Mouse (Mus musculus): ENCODE results near the gene Slc25a12. TPM values are rescaled to one million over a fixed set of nuclear protein-coding genes. Genes with fewer than 3 reads are reported as not detected.
A peak's percentile ranks its signal among the peaks of the same experiment; 100 is the strongest.

Gene Slc25a12
- total and polyA plus RNA-seq, 2 experiments from 2014 or later: 120 to 142 TPM

DNA sequence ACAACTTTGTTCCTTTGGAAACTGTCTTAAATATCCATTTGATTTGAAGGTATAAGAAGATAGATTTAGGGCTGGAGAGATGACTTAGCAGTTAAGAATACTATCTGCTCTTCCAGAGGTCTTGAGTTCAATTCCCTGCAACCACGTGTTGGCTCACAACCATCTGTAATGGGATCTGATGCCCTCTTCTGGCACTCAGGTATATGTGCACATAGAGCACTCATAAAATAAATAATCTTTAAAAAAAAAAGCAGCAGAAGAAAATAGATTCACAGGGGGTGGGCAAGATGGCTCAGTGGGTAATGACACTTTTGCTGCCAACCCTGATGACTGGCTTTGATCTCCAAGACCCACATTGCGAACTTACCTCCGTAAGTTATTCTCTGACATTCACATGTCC is 125.4 kb downstream of the Slc25a12 start:
- ATAC-seq (ENCODE audit: low FRiP score) (no peak), DNase-seq (ENCODE audit: low spot score) (no peak)
- Histone ChIP-seq H3K27me3 (ENCODE audit: insufficient read depth, low read length) (no peaks in the 10 kb centered on the region), H3K9me3 (ENCODE audit: low read length) (no peaks in the 10 kb centered on the region), H3K4me2 (ENCODE audit: low read depth, low read length, poor library complexity, severe bottlenecking) (no peak overlapping the region), H3K4me3 (ENCODE audit: low read depth, low read length) (no peak overlapping the region), H3K4me1 (ENCODE audit: insufficient read depth, low read length) (no peaks in the 10 kb centered on the region), H3K36me3 (ENCODE audit: insufficient read depth, low read length) (no peaks in the 10 kb centered on the region; the same call in none of the 2 replicates), H3K9ac (replicated peaks; ENCODE audit: low read length, poor library complexity, severe bottlenecking) (no peak overlapping the region), H3K27ac (ENCODE audit: low read depth, low read length) (no peak overlapping the region)
- WGBS: 86% methylated on average over 3 of the region's 3 CpGs
- peak; percentile 45 for TF ChIP-seq CTCF (IDR thresholded peaks at IDR 0.05)

DNA sequence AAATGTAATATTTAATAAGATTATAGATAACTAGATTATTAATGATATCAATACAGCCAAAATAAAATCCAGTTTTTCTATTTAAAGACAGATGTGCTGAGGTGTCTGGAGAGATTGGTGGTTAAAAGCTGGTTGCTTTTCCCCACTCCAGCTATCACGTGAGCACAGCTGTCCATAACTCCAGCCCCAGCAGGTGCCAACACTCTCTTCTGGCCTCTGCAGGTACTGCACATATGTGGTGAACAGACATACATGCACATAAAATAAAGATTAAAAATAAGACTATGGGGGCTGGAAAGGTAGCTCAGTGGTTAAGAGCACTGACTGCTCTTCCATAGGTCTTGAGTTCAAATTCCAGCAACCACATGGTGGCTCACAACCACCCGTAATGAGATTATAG is 126.0 kb downstream of the Slc25a12 start:
- DNase-seq (ENCODE audit: low spot score) (no peak), ATAC-seq (ENCODE audit: low FRiP score) (no peak)
- Histone ChIP-seq H3K36me3 (ENCODE audit: insufficient read depth, low read length) (no peaks in the 10 kb centered on the region; the same call in none of the 2 replicates), H3K27ac (ENCODE audit: low read depth, low read length) (no peak overlapping the region), H3K9me3 (ENCODE audit: low read length) (no peaks in the 10 kb centered on the region), H3K27me3 (ENCODE audit: insufficient read depth, low read length) (no peaks in the 10 kb centered on the region), H3K9ac (replicated peaks; ENCODE audit: low read length, poor library complexity, severe bottlenecking) (no peak overlapping the region), H3K4me1 (ENCODE audit: insufficient read depth, low read length) (no peaks in the 10 kb centered on the region), H3K4me2 (ENCODE audit: low read depth, low read length, poor library complexity, severe bottlenecking) (no peak overlapping the region), H3K4me3 (ENCODE audit: low read depth, low read length) (no peak overlapping the region)
- WGBS: 90% methylated on average over 2 of the region's 2 CpGs
- no peak for TF ChIP-seq CTCF (IDR thresholded peaks at IDR 0.05)

DNA sequence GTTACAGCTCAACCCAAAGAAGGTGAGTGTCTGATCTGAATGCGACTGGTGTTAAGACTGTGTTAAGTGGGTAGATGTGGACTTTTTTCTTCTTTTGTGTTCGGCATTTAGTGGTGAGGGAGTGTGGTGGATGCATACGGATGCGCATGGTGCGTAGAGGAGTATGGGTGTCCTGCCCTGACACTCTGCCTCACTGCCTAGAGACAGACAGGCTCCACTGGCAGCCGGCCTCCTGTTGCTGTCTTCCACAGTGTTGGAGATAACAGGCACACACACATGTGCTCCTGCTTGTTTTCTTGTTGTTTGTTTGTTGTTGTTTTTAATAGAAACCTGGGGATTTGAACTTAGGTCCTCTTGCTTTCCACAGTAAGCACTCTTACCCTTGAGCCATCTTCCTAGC is 131.5 kb downstream of the Slc25a12 start:
- Histone ChIP-seq H3K9me3 (ENCODE audit: low read length) (no peaks in the 10 kb centered on the region), H3K9ac (replicated peaks; ENCODE audit: low read length, poor library complexity, severe bottlenecking) (no peak overlapping the region), H3K27ac (ENCODE audit: low read depth, low read length) (no peak overlapping the region), H3K36me3 (ENCODE audit: insufficient read depth, low read length) (peaks cover 6% of the 10 kb centered on the region), H3K4me1 (ENCODE audit: insufficient read depth, low read length) (no peaks in the 10 kb centered on the region), H3K4me3 (ENCODE audit: low read depth, low read length) (no peak overlapping the region), H3K27me3 (ENCODE audit: insufficient read depth, low read length) (no peaks in the 10 kb centered on the region), H3K4me2 (ENCODE audit: low read depth, low read length, poor library complexity, severe bottlenecking) (no peak overlapping the region)
- ATAC-seq (ENCODE audit: low FRiP score) (no peak), DNase-seq (ENCODE audit: low spot score) (no peak)
- no peak for TF ChIP-seq CTCF (IDR thresholded peaks at IDR 0.05)
- 94% methylated on average over 6 of the region's 6 CpGs for WGBS

DNA sequence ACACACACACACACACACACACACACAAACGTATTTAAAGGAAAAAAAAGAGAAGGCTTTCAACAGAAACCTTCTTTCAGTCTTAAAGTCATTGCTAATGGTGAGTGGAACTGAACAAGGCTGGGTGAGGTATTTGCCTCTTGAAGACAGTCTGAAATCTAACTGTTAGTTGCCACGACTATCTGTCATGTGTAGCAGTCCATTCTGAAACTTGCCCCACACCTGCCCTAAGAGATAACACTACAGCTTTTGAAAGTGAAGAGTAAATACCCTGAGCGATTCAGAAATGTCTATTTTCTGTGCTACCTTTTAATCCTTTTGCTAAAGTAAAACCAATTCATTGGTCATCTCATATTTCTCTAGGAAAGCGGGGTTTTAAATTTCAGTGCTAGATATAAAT is 132.1 kb downstream of the Slc25a12 start:
- H3K4me2 ChIP-seq (ENCODE audit: low read depth, low read length, poor library complexity, severe bottlenecking): no peak overlapping the region
- TF ChIP-seq CTCF (IDR thresholded peaks at IDR 0.05): no peak
- H3K9ac ChIP-seq (replicated peaks; ENCODE audit: low read length, poor library complexity, severe bottlenecking): no peak overlapping the region
- DNase-seq (ENCODE audit: low spot score) (no peak), ATAC-seq (ENCODE audit: low FRiP score) (no peak)
- H3K36me3 ChIP-seq (ENCODE audit: insufficient read depth, low read length): peaks cover 6% of the 10 kb centered on the region
- no peaks in the 10 kb centered on the region for H3K27me3 ChIP-seq (ENCODE audit: insufficient read depth, low read length)
- H3K4me3 ChIP-seq (ENCODE audit: low read depth, low read length): no peak overlapping the region
- 95% methylated on average over 4 of the region's 4 CpGs for WGBS
- H3K27ac ChIP-seq (ENCODE audit: low read depth, low read length): no peak overlapping the region
- no peaks in the 10 kb centered on the region for H3K4me1 ChIP-seq (ENCODE audit: insufficient read depth, low read length)
- H3K9me3 ChIP-seq (ENCODE audit: low read length): no peaks in the 10 kb centered on the region

DNA sequence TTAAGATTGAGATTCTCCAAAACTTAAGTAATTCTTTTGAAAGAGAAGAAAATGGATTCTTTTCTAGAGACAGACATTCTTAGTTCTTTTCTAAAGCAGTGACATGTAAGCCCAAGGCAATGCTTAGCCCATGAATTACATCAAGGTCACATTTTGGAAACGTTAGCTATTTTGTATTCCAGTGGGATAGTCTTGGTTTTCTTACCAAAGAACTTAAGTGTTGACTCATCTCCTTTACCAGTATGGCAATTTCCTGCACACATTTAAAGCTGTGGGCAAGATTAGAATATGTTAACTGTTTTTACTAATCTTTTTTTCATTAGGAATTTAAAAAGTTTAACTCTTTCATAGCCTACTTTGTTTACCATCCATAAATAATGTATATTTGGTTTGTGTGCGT is 134.6 kb downstream of the Slc25a12 start:
- TF ChIP-seq CTCF (IDR thresholded peaks at IDR 0.05): no peak
- Histone ChIP-seq H3K27me3 (ENCODE audit: insufficient read depth, low read length) (no peaks in the 10 kb centered on the region), H3K27ac (ENCODE audit: low read depth, low read length) (no peak overlapping the region), H3K9ac (replicated peaks; ENCODE audit: low read length, poor library complexity, severe bottlenecking) (no peak overlapping the region), H3K9me3 (ENCODE audit: low read length) (no peaks in the 10 kb centered on the region), H3K36me3 (ENCODE audit: insufficient read depth, low read length) (peaks cover 6% of the 10 kb centered on the region; the same call in 1 of the 2 replicates), H3K4me2 (ENCODE audit: low read depth, low read length, poor library complexity, severe bottlenecking) (no peak overlapping the region), H3K4me3 (ENCODE audit: low read depth, low read length) (no peak overlapping the region), H3K4me1 (ENCODE audit: insufficient read depth, low read length) (no peaks in the 10 kb centered on the region)
- 68% methylated on average over 2 of the region's 2 CpGs for WGBS
- ATAC-seq (ENCODE audit: low FRiP score) (no peak), DNase-seq (ENCODE audit: low spot score) (no peak)

DNA sequence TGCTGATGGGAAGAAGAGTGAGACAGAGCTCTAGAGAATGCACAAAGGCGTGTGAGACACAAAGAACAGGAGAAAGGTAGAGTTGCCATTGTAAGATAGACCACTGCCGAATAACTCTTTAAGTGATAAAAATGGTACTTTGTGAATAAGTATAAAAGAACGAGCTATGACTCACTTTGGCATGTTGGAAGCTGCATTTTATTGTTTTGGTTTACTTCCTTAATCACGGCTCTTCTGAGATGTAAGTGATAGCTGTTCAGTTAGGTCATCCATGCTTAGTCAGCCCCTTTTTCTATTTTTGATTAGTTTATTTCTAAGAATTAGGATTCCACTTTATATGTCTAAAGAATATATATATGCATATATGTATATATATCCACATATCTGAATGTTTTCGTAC is 135.6 kb downstream of the Slc25a12 start:
- no peaks in the 10 kb centered on the region for H3K9me3 ChIP-seq (ENCODE audit: low read length)
- no peaks in the 10 kb centered on the region for H3K4me1 ChIP-seq (ENCODE audit: insufficient read depth, low read length)
- H3K4me2 ChIP-seq (ENCODE audit: low read depth, low read length, poor library complexity, severe bottlenecking): no peak overlapping the region
- ATAC-seq (ENCODE audit: low FRiP score): no peak
- no peak overlapping the region for H3K9ac ChIP-seq (replicated peaks; ENCODE audit: low read length, poor library complexity, severe bottlenecking)
- H3K27me3 ChIP-seq (ENCODE audit: insufficient read depth, low read length): no peaks in the 10 kb centered on the region
- TF ChIP-seq CTCF (IDR thresholded peaks at IDR 0.05): no peak
- 92% methylated on average over 5 of the region's 5 CpGs for WGBS
- peaks cover 6% of the 10 kb centered on the region; the same call in 1 of the 2 replicates for H3K36me3 ChIP-seq (ENCODE audit: insufficient read depth, low read length)
- no peak overlapping the region for H3K4me3 ChIP-seq (ENCODE audit: low read depth, low read length)
- no peak overlapping the region for H3K27ac ChIP-seq (ENCODE audit: low read depth, low read length)
- no peak for DNase-seq (ENCODE audit: low spot score)
